Mouse (Mus musculus) lung, postnatal 0 days (tissue): ENCODE measurements around the gene Zcchc4.

Source experiments
- CTCF ChIP-seq: IDR thresholded peaks from 2 replicates; pipeline ENCODE4 v1.5.1; 2016; ENCODE audit warnings: antibody characterized with exemption, mild to moderate bottlenecking
- EP300 ChIP-seq: IDR thresholded peaks from 2 replicates; pipeline ENCODE4 v1.6.1; 2016; ENCODE audit warnings: antibody characterized with exemption, mild to moderate bottlenecking, control low read depth

GRCm38 (mm10) chr5:52754196-52754595, 21.0 kb upstream of the Zcchc4 start:
- TF ChIP-seq EP300 = no peak
- TF ChIP-seq CTCF = no peak
